Mouse (Mus musculus): ENCODE measurements at regions not wholly inside any gene's neighbourhood (a gene's known extent, or its start where the extent isn't known, plus 50 kb on each side); places are given as distances from the start of the nearest gene placed in this dataset.

GRCm38 (mm10) chr15:40565716-40566115, 431.6 kb downstream of the 9330182O14Rik start:
- ATAC-seq (ENCODE audit: low read depth): no peak
- no peak overlapping the region for H3K9ac ChIP-seq

GRCm38 (mm10) chr15:40566481-40566880, 432.3 kb downstream of the 9330182O14Rik start:
- H3K27ac ChIP-seq (replicated peaks): no peak overlapping the region
- H3K27me3 ChIP-seq: no peaks in the 10 kb centered on the region
- ATAC-seq (ENCODE audit: low read depth): no peak
- H3K4me3 ChIP-seq: no peak overlapping the region
- no peak overlapping the region for H3K9ac ChIP-seq
- H3K4me2 ChIP-seq: no peak overlapping the region
- H3K9me3 ChIP-seq: no peaks in the 10 kb centered on the region
- no peaks in the 10 kb centered on the region for H3K36me3 ChIP-seq
- WGBS: 8% methylated on average over 4 of the region's 4 CpGs
- H3K4me1 ChIP-seq (replicated peaks): peaks cover 4% of the 10 kb centered on the region

More at GRCm38 (mm10) chr15:40565716-40566115, 431.6 kb downstream of the 9330182O14Rik start:
- 46% methylated on average over 5 of the region's 5 CpGs for WGBS
- Histone ChIP-seq H3K4me3 (no peak overlapping the region), H3K9me3 (no peaks in the 10 kb centered on the region), H3K27ac (replicated peaks) (no peak overlapping the region), H3K36me3 (no peaks in the 10 kb centered on the region), H3K27me3 (no peaks in the 10 kb centered on the region), H3K4me2 (no peak overlapping the region), H3K4me1 (replicated peaks) (peaks cover 4% of the 10 kb centered on the region)

GRCm38 (mm10) chr15:40568701-40569100, 434.5 kb downstream of the 9330182O14Rik start:
- no peak overlapping the region for H3K4me3 ChIP-seq
- ATAC-seq (ENCODE audit: low read depth): no peak
- no peak overlapping the region for H3K4me2 ChIP-seq
- no peak overlapping the region for H3K9ac ChIP-seq
- peaks cover 4% of the 10 kb centered on the region for H3K4me1 ChIP-seq (replicated peaks)
- no peaks in the 10 kb centered on the region for H3K9me3 ChIP-seq
- no peaks in the 10 kb centered on the region for H3K36me3 ChIP-seq
- H3K27me3 ChIP-seq: no peaks in the 10 kb centered on the region
- no peak overlapping the region for H3K27ac ChIP-seq (replicated peaks)
- 91% methylated on average over 1 of the region's 1 CpGs for WGBS
